Mouse (Mus musculus): ENCODE results near the gene Cd44.

The Cd44 gene

GRCm38 (mm10) chr2:102900875-102901827, at the start of gene Cd44:
Cd44 (minus strand) TSS chr2:102901665.
- peak; percentile 25 to 44 for DNase-seq

DNA sequence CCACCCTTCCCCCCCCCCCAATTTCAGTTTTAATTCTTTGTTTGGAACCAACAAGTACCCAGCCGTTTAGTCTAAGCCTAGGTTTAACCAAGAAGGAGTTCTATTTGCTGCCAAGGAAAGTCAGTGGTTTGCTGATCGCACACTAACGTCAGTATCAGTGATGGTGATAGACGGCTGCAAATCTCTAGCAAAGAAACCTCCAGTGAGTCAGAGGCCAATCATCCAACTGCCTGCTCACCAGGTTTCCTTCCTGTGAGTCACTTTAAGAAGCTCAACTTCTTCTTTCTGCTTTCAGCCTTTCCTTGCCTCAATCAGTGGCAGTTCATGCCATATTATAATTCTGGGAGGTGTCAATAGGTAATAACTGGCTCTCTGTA, 47.0 kb upstream of the Cd44 start:
- no peak for DNase-seq

DNA sequence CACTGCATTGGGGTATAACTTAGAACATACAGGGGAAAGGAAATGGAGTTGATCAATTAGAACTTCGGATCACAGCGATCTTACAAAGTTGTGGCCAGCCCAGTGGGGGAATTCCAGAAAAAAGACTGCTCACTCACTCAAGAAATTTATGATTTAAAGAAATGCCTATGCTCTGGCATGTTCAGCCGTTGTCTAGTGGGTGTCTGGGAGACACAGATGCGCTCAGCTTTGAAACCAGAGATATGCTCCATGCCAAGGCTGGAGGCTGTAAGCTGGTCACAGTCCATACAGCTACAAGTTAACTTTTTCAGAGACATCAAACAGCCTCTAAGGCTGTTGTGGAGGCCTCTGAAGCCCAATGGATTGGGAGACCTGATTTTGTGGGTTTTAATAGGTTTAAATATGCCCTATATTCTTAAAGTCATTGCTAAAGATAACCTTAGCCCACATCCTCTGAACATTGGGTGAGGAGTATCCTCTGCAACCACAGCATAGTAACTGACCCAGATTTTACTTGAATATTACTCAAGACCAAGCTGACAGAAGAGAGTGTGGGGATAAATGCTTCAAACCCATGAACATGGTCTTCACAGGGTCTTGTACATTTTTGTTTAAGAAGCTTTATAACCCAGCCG, 46.5 kb upstream of the Cd44 start:
- DNase-seq, result no peak

DNA sequence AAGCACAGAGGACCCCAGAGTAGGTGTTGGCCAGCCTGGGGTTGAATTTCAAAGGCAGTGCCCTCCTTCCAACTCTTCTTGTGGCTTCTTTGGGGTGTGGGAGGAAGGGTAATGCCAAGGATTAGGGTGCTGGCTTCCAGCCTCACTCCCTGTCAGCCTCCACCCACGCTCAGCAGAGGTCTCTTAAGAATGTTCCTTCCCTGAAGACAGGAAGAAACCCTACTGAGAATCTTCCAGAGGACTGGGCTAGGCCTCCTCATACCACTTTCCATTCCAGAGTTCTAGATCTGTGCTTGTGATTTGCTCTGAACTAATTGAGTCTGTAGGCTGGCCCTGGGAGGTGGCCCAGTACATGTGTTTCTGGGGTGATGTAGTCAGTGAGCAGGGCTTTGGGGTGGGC, 43.6 kb upstream of the Cd44 start:
- no peak for DNase-seq

GRCm38 (mm10) chr2:102944415-102945012, 43.0 kb upstream of the Cd44 start:
- DNase-seq, result no peak

- DNase-seq, result no peak
Observed at GRCm38 (mm10) chr2:102943983-102944382, 42.5 kb upstream of the Cd44 start.

DNA sequence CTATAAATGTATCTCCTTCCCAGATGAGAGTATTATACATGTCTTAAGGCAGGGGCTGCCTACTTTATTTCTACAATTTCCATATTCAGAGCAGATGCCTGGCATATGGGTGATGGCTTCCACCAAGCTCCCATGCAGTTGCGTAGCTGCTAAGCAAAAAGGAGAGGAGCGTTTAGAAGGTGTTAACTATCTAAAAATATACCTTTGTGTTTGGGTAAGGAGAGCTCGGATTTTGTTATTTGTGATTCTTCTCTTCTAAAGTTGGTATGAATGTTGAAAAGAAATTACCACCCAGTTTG, 41.3 kb upstream of the Cd44 start:
- no peak for DNase-seq

- no peak for DNase-seq
Observed at GRCm38 (mm10) chr2:102941937-102942781, 40.7 kb upstream of the Cd44 start.

DNA sequence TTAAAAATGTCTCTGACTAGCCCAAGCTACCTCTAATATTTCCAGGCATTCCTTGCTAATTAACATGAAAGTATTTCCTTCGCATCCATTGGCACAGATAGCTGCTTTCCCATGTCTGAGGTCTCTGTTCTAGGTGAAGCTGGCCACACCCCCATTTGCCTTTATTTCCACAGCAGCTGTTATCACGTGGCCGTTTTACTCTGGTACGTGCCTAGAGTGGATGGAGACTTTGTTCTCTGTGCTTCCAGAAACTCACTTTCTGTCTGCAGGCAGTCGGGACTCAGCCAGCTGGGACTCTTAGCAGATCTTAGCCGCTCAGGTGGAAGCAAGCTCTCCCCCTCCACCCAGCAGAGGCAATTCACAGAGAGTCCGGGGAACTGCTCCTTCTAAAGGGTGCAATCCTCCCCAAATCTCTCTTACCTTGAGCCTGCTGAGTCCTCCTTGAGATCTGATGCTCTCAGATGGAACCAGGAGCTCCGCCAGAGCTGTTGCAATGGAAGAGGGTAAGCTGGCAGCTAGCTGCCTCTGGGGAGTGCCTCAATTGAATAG, 39.4 kb upstream of the Cd44 start:
- DNase-seq, result no peak

DNA sequence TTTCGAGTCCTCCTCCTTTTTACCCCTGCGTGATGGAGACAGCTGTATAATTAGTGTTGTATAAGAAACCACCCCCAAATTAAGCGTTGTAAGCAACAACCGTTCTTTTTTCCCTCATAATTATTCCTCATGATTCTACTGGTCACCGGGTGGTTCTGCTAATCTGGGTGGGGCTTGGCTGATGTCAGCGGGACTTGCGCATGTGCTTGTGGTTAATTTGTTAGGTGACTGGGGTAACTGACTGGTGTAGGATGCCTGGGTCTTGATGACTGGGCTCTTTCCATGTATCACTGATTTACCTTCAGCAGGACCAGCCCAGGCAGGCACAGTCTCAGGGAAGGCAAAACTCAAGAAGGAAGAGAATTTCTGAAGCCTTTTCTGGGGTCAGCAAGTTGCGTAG, 38.7 kb upstream of the Cd44 start:
- no peak for DNase-seq

GRCm38 (mm10) chr2:102936886-102937285, 35.4 kb upstream of the Cd44 start:
- DNase-seq, result peak in 1 of 2 experiments; percentile 40

- no peak for DNase-seq
Observed at GRCm38 (mm10) chr2:102934834-102935233, 33.4 kb upstream of the Cd44 start.

- DNase-seq, result no peak
Observed at GRCm38 (mm10) chr2:102933787-102934186, 32.3 kb upstream of the Cd44 start.

DNA sequence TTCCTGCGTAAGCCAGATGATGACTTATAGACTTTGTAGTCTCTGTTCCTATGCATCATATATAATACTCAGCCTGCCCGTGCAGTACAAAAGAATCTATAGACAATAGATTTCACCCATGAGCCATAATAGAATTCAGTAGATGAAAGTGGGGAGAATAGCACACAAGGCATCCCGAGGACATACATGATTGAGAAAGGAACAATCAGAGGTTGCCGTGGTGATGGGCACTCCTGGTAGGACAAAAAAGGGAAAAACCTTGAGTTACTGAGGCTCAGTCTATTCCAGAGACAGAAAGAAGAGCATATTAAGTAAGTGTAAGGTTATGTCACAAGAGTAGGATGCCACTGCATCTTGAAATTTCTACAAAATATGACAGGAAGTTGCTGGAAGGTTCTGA, 31.7 kb upstream of the Cd44 start:
- DNase-seq, result no peak

DNA sequence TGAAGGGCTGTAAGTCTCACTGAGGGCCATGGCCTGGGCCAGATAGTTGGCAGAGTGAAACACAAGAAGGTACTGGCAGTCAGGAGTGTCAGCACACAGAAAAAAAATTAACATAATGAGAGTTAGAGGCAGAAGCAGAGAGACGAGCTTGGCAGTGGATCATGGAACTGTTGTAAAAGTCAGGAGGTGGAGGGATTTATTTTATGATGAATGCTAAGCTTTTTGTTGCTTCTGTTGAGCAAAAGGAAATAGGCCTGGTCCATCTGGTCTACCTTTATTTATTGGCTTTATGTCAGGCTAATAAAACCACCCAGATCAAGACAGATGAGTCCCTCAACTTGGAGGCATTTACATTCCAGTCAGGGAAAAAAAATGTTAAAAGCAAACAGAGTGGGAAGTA, 31.2 kb upstream of the Cd44 start:
- DNase-seq, result no peak

- DNase-seq, result no peak
Observed at GRCm38 (mm10) chr2:102928211-102928610, 26.7 kb upstream of the Cd44 start.

- no peak for DNase-seq
Observed at GRCm38 (mm10) chr2:102924480-102924879, 23.0 kb upstream of the Cd44 start.

GRCm38 (mm10) chr2:102923682-102924081, 22.2 kb upstream of the Cd44 start:
- DNase-seq, result no peak

DNA sequence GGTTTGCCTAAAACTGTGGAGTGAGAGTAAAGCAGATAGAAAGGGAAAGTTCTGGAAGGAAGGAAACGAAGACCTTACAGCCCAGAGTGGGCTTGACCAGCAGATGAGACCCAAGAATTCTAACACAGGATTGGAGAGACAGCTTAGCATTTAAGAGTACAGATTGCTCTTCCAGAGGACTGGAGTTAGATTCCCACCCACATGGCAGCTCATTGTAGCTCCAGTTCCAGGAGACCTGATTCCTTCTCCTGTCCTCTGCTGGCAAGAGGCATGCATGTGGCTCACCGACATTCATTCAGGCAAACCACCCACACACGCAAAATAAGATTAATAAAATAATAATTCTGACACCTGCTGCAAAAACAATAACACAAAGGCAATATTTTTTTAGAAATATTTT, 20.6 kb upstream of the Cd44 start:
- DNase-seq, result no peak

- no peak for DNase-seq
Observed at GRCm38 (mm10) chr2:102918301-102918700, 16.8 kb upstream of the Cd44 start.

- no peak for DNase-seq
Observed at GRCm38 (mm10) chr2:102916596-102916995, 15.1 kb upstream of the Cd44 start.

DNA sequence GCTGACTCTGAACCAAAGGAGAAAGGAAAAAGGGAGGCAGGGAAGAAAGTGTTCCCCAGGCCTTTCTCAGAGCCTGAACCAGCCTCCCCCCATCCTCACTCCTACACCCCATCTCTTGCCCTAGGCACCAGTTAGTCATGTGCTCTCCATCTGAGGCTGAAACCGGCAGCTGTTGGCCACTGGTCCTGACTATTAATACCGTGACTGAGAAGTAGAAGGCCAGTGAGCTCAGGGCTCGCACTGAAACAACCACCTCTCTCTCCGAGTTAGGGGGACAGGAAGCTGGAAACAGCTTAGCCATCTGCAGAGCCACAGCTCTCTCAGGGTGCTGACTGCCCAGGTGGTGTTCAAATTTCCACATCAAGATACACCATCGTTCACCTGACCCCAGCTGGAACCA, 13.2 kb upstream of the Cd44 start:
- DNase-seq, result no peak

All from kidney, postnatal 25 days (tissue).